Mouse (Mus musculus) embryonic facial prominence, embryonic 11.5 days (tissue): ENCODE results near the gene Gal. TPM values are rescaled to one million over a fixed set of nuclear protein-coding genes. Genes with fewer than 3 reads are reported as not detected.
A peak's percentile ranks its signal among the peaks of the same experiment; 100 is the strongest.

Experiments used
- ATAC-seq: fragments of 200-750 bp; cut with Nextera tagmentation; replicated peaks from 2 replicates; pipeline ENCODE4 v1.8.0; 2017; ENCODE audit warnings: low read depth; ENCODE audit not compliant: insufficient number of reproducible peaks, low FRiP score, low TSS enrichment
- DNase-seq: peaks from one replicate; pipeline ENCODE4 v3.0.0-alpha.2; 2015; ENCODE audit warnings: low spot score
- H3K27ac ChIP-seq: fragments of 300-500 bp; sonication (generic); replicated peaks from 2 replicates; pipeline ENCODE4 v1.5.1; 2014; ENCODE audit warnings: mild to moderate bottlenecking, low read depth, low read length, control low read depth
- H3K27me3 ChIP-seq: fragments of 300-500 bp; sonication (generic); 2 replicates; pipeline ENCODE4 v1.6.1; 2014; ENCODE audit warnings: mild to moderate bottlenecking, low read length, moderate library complexity, mixed read lengths; ENCODE audit not compliant: control insufficient read depth, insufficient read depth
- H3K36me3 ChIP-seq: fragments of 300-500 bp; sonication (generic); replicated peaks from 2 replicates; pipeline ENCODE4 v1.6.1; 2014; ENCODE audit warnings: low read depth, mild to moderate bottlenecking, low read length, moderate library complexity, mixed read lengths; ENCODE audit not compliant: control insufficient read depth, insufficient read depth
- H3K4me1 ChIP-seq: fragments of 300-500 bp; sonication (generic); 2 replicates; pipeline ENCODE4 v1.6.1; 2014; ENCODE audit warnings: low read length, mixed read lengths; ENCODE audit not compliant: control insufficient read depth, insufficient read depth
- H3K4me2 ChIP-seq: fragments of 300-500 bp; sonication (generic); 2 replicates; pipeline ENCODE4 v1.6.1; 2014; ENCODE audit warnings: low read depth, mild to moderate bottlenecking, control low read depth, low read length, moderate library complexity
- H3K4me3 ChIP-seq: fragments of 300-500 bp; sonication (generic); 2 replicates; pipeline ENCODE4 v1.5.1; 2014; ENCODE audit warnings: low read depth, low read length, control low read depth
- H3K9ac ChIP-seq: fragments of 300-500 bp; sonication (generic); replicated peaks from 2 replicates; pipeline ENCODE4 v1.6.1; 2014; ENCODE audit warnings: mild to moderate bottlenecking, control low read depth, low read length
- H3K9me3 ChIP-seq: fragments of 300-500 bp; sonication (generic); replicated peaks from 2 replicates; pipeline ENCODE4 v1.6.1; 2016; ENCODE audit warnings: mild to moderate bottlenecking, low read length, inconsistent platforms, mixed read lengths; ENCODE audit not compliant: control insufficient read depth
- WGBS: fragments of 180-500 bp; shearing (Covaris S2); extraction: QIAGEN DNeasy Blood & Tissue Kit; methylation state at CpG from one replicate; pipeline ENCODE4 v1.1.7; 2014; 5-methylcytosine and 5-hydroxymethylcytosine counted together
- polyA plus RNA-seq: library from polyadenylated mRNA; unstranded; fragments of >200 nt; fragmentation: Nextera tagmentation; extraction: Ambion mirVana; gene quantifications from 2 replicates; pipeline ENCODE4 v1.2.1, GENCODE M21; 2014

The Gal gene
- polyA plus RNA-seq = 2.6 and 2.9 TPM in 2 replicates

GRCm38 (mm10) chr19:3414268-3414733 is at the start of gene Gal:
TSS of gene Gal (minus strand) at chr19:3414544.
- peak within 1 kb of the TSS; percentile 23 for H3K4me3 ChIP-seq
- H3K27me3 ChIP-seq = peaks cover 19% of the 10 kb centered on the region
- H3K4me1 ChIP-seq = no peaks in the 10 kb centered on the region
- peak within 1 kb of the TSS; percentile 28; the same call in 1 of the 2 replicates for H3K9ac ChIP-seq
- H3K4me2 ChIP-seq = peak within 1 kb of the TSS; percentile 56
- WGBS = 2% methylated on average over 37 of the region's 37 CpGs
- DNase-seq (no peak), ATAC-seq (no peak)
- H3K27ac ChIP-seq = no peak within 1 kb of the TSS
- no peaks in the 10 kb centered on the region for H3K36me3 ChIP-seq
- H3K9me3 ChIP-seq = no peaks in the 10 kb centered on the region; the same call in 1 of the 2 replicates

DNA sequence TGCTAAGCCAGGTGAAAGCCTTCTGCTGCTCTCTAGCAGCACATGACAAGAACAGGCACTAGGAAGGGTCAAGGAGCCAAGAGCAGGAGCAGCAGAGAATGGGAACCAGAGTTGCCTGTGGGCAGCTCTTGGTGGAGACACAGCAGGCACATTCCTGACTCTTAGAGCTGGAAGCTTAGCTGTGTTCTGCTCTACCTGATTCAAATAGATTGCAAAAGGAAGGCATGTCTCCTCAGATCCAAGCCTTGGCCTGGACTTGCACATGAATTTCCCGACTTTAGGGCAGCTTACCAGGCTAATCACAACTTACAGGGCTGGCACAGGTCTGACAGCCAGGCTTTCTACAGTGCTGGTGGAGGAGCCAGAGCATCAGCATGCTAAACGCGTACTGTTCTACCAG is 45.6 kb upstream of the Gal start:
- no peak for ATAC-seq
- WGBS = 95% methylated on average over 3 of the region's 3 CpGs
- H3K36me3 ChIP-seq = peaks cover 26% of the 10 kb centered on the region
- H3K9ac ChIP-seq = no peak overlapping the region
- H3K4me3 ChIP-seq = no peak overlapping the region
- no peak overlapping the region for H3K27ac ChIP-seq
- no peaks in the 10 kb centered on the region for H3K9me3 ChIP-seq
- no peak overlapping the region for H3K4me2 ChIP-seq
- no peak for DNase-seq
- H3K4me1 ChIP-seq = no peaks in the 10 kb centered on the region
- H3K27me3 ChIP-seq = no peaks in the 10 kb centered on the region

DNA sequence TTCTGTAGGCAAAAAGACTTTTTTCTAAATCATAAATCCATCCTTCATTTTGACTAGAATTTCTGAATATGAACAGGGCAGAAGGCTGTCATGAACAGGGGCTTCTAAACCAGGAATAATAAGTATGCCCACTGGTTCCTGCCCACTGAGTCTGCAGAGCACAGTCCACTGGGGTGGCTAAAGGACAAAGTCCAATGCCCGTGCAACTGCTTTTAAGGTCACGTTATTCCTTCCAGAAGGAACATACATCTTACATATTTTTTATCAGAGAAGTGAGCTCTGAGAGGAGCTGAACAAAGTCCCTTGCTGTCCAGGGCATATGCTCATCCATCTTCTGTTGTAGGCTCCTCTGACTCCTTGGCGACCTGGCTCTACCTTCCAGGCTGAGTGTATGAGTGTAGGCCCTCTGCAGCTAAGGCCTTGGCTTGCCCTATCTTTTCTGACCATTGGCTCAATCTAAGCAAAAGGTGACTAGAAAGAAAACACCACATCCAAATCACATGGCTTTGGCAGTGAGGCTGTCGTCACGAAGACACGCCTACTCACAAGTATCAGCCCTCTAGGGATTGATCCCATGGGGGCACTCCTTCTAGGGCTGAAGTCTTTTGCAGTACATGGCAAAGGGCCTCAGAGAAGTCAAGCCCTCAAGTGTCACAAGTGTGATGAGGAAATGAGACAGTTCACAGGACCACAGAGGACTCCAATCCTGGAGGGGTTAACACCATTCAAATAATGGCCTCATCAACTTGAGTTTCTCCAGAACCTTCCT is 44.2 kb upstream of the Gal start:
- 91% methylated on average over 6 of the region's 6 CpGs for WGBS
- no peak for DNase-seq
- Histone ChIP-seq H3K4me1 (no peaks in the 10 kb centered on the region), H3K4me2 (no peak overlapping the region), H3K36me3 (peaks cover 22% of the 10 kb centered on the region), H3K9ac (no peak overlapping the region), H3K27me3 (no peaks in the 10 kb centered on the region), H3K27ac (no peak overlapping the region), H3K9me3 (no peaks in the 10 kb centered on the region), H3K4me3 (no peak overlapping the region)
- no peak for ATAC-seq

DNA sequence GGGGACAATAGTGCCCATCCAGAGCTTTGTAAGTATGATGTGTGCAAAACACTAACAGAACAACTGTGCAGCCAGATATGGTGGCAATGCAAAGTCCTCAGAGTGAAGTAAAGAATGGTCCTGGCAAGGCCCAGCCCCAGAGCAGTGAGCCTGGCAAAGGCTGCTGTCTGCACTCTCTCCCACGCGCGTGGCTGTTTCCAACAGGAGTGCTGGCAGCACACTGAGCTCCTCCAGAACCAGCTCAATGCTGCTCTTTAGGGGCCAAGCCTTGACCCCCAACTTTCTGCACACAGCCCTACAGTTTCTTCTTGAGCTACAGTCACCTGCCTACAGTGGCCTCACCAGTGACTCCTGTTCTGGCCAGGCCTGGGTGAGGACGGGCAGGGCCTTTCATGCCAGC is 43.4 kb upstream of the Gal start:
- WGBS = 94% methylated on average over 4 of the region's 4 CpGs
- no peak overlapping the region for H3K4me2 ChIP-seq
- H3K9ac ChIP-seq = no peak overlapping the region
- no peaks in the 10 kb centered on the region for H3K4me1 ChIP-seq
- no peak for ATAC-seq
- H3K4me3 ChIP-seq = no peak overlapping the region
- no peak overlapping the region for H3K27ac ChIP-seq
- no peak for DNase-seq
- peaks cover 22% of the 10 kb centered on the region for H3K36me3 ChIP-seq
- no peaks in the 10 kb centered on the region for H3K9me3 ChIP-seq
- H3K27me3 ChIP-seq = no peaks in the 10 kb centered on the region

DNA sequence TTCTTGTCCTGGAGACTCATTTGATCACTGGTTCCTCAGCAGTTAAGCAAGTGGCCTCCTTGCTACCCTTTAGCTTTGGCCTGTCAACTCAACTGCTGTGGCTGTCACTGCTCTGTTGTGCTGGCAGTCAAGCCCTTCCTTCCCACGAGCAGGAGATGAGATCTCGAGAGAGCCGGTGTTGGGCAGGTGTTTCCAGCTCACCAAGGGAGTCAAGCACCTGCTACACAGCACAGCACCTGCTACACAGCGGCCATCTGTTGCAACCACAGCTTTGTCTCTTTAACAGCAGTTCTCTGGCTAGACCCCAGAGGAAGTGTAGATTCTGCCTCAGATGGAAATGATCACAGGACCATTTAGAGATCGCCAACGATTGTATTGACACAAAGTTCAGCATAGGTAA is 37.3 kb upstream of the Gal start:
- no peaks in the 10 kb centered on the region for H3K4me1 ChIP-seq
- no peak overlapping the region for H3K4me3 ChIP-seq
- no peak overlapping the region for H3K4me2 ChIP-seq
- peaks cover 7% of the 10 kb centered on the region for H3K36me3 ChIP-seq
- no peaks in the 10 kb centered on the region for H3K27me3 ChIP-seq
- H3K27ac ChIP-seq = no peak overlapping the region
- no peaks in the 10 kb centered on the region for H3K9me3 ChIP-seq
- no peak overlapping the region for H3K9ac ChIP-seq
- DNase-seq (no peak), ATAC-seq (no peak; the same call in 1 of the 2 replicates)
- 68% methylated on average over 6 of the region's 6 CpGs for WGBS

- Histone ChIP-seq H3K4me1 (no peaks in the 10 kb centered on the region), H3K4me2 (no peak overlapping the region), H3K27me3 (no peaks in the 10 kb centered on the region), H3K9me3 (no peaks in the 10 kb centered on the region), H3K27ac (no peak overlapping the region), H3K4me3 (no peak overlapping the region), H3K9ac (no peak overlapping the region), H3K36me3 (peaks cover 6% of the 10 kb centered on the region; the same call in 1 of the 2 replicates)
- peak; percentile 75 for ATAC-seq
- 28% methylated on average over 6 of the region's 6 CpGs for WGBS
- DNase-seq = peak; percentile 91
Measured at GRCm38 (mm10) chr19:3451170-3451569, 36.8 kb upstream of the Gal start.

DNA sequence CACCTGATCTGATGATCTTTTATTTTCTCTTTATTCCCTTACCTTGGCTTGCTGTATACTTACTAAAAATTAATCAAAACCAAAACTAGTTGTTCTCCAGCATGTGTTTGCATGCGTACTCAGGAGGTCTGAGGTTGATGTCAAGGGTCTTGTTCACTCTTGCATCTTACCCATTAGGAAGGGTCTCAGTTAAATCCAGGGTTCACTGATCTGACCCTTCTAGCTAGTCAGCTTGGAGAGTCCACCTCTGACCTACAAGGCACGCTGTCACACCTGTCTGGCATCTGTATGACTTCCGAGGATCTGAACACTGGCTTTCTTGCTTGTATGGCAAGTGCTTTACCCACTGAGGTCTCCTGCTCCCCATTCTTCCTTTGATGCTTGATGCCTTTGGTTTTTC is 36.4 kb upstream of the Gal start:
- Histone ChIP-seq H3K4me1 (no peaks in the 10 kb centered on the region), H3K27ac (no peak overlapping the region), H3K27me3 (no peaks in the 10 kb centered on the region), H3K36me3 (peaks cover 6% of the 10 kb centered on the region; the same call in 1 of the 2 replicates), H3K9me3 (no peaks in the 10 kb centered on the region), H3K4me3 (no peak overlapping the region), H3K9ac (no peak overlapping the region), H3K4me2 (no peak overlapping the region)
- ATAC-seq = no peak
- WGBS = 91% methylated on average over 3 of the region's 3 CpGs
- DNase-seq = no peak

GRCm38 (mm10) chr19:3449248-3449647 is 34.9 kb upstream of the Gal start:
- 75% methylated on average over 3 of the region's 3 CpGs for WGBS
- Histone ChIP-seq H3K36me3 (no peaks in the 10 kb centered on the region; the same call in 1 of the 2 replicates), H3K27ac (no peak overlapping the region), H3K4me3 (no peak overlapping the region), H3K4me2 (no peak overlapping the region), H3K9ac (no peak overlapping the region), H3K27me3 (no peaks in the 10 kb centered on the region), H3K9me3 (no peaks in the 10 kb centered on the region), H3K4me1 (no peaks in the 10 kb centered on the region)
- no peak for DNase-seq
- no peak for ATAC-seq
